Mouse (Mus musculus) C2C12 (cell line): ENCODE results near the gene Ssbp2.

Experiments used
- CTCF ChIP-seq: IDR thresholded peaks from one replicate; pipeline ENCODE4 v1.5.1; 2011; ENCODE audit not compliant: control insufficient read depth, insufficient read depth, insufficient read length
- FOSL1 ChIP-seq: IDR thresholded peaks from one replicate; pipeline ENCODE4 v1.8.0; 2011; ENCODE audit warnings: mild to moderate bottlenecking, low read length; ENCODE audit not compliant: poor library complexity, insufficient read depth, severe bottlenecking
- MAX ChIP-seq: IDR thresholded peaks from one replicate; pipeline ENCODE4 v1.6.1; 2011; ENCODE audit warnings: mild to moderate bottlenecking, control low read depth
- MYOG ChIP-seq: IDR thresholded peaks from one replicate; pipeline ENCODE4 v1.6.1; 2011; ENCODE audit not compliant: control insufficient read depth, insufficient read length; ENCODE audit errors: extremely low read depth
- USF1 ChIP-seq: IDR thresholded peaks from one replicate; pipeline ENCODE4 v1.6.1; 2011; ENCODE audit warnings: low read depth, mild to moderate bottlenecking, control low read depth, moderate library complexity

GRCm38 (mm10) chr13:91582212-91582611, 122.1 kb downstream of the Ssbp2 start:
- TF ChIP-seq MYOG (no peak), USF1 (no peak), CTCF (no peak), FOSL1 (no peak), MAX (no peak)
